Mouse (Mus musculus): Measurements from ENCODE around the gene Mgme1. TPM values are rescaled to one million over a fixed set of nuclear protein-coding genes. Genes with fewer than 3 reads are reported as not detected.

The Mgme1 gene
- polyA plus RNA-seq, 1 experiment from 2014 or later: 17.2 TPM

DNA sequence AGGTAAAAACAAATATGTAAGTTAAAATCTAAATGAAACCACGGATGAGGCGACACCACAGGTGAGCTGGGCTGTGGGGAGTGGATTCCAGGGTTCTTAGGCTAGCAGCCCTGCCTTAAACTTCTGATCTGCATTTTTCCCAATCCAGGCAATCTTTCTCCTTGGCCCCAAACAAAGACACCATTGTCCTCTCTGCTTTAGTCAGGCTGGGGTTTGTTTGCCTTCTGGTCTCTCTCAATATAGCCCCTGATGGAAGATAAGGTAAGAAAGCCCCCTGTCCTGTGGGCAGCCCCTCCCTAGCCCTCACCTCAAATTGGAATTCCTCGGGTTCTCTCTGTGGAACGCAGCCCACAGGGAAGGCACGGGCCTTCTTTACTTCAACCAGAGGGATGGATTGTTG, 39.8 kb downstream of the Mgme1 start:
- Histone ChIP-seq H3K9me3 (ENCODE audit: control insufficient read depth, low read length) (no peaks in the 10 kb centered on the region), H3K27ac (ENCODE audit: low read depth, low read length) (no peak overlapping the region), H3K27me3 (ENCODE audit: control insufficient read depth, insufficient read depth, low read length) (no peaks in the 10 kb centered on the region), H3K4me1 (replicated peaks; ENCODE audit: control insufficient read depth, insufficient read depth, low read length) (no peaks in the 10 kb centered on the region), H3K36me3 (ENCODE audit: control insufficient read depth, insufficient read depth, low read length) (no peaks in the 10 kb centered on the region), H3K4me2 (replicated peaks; ENCODE audit: low read depth, low read length) (no peak overlapping the region), H3K4me3 (ENCODE audit: low read depth, low read length) (no peak overlapping the region), H3K9ac (ENCODE audit: low read depth, low read length) (no peak overlapping the region)
- peak; percentile 14 for DNase-seq (ENCODE audit: low spot score)
- 35% methylated on average over 5 of the region's 5 CpGs for WGBS
- peak; percentile 12; the same call in 1 of the 2 replicates for ATAC-seq (ENCODE audit: low FRiP score)

DNA sequence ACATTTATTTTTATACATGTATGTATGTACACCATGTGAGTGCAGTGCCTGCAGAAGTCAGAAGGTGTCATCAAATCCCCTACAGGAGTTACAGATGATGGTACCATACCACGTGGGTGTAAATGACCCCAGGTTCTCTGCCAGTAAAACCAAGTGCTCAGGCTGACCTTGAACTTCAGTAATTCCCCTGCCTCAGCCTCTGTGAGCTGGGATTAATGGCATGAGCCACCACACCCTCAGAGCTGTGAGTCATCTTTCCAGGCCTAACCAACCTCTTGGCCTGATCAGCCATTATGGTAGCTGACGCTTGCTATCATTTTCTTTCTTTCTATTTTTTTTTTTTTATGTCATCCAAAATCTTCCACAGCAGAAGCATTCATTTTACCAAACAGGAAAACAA, 40.9 kb downstream of the Mgme1 start:
- Histone ChIP-seq H3K9ac (ENCODE audit: low read depth, low read length) (no peak overlapping the region), H3K36me3 (ENCODE audit: control insufficient read depth, insufficient read depth, low read length) (no peaks in the 10 kb centered on the region), H3K4me2 (replicated peaks; ENCODE audit: low read depth, low read length) (no peak overlapping the region), H3K4me3 (ENCODE audit: low read depth, low read length) (no peak overlapping the region), H3K4me1 (replicated peaks; ENCODE audit: control insufficient read depth, insufficient read depth, low read length) (no peaks in the 10 kb centered on the region), H3K27ac (ENCODE audit: low read depth, low read length) (no peak overlapping the region), H3K27me3 (ENCODE audit: control insufficient read depth, insufficient read depth, low read length) (no peaks in the 10 kb centered on the region), H3K9me3 (ENCODE audit: control insufficient read depth, low read length) (no peaks in the 10 kb centered on the region)
- WGBS: 90% methylated on average over 2 of the region's 2 CpGs
- ATAC-seq (ENCODE audit: low FRiP score) (no peak), DNase-seq (ENCODE audit: low spot score) (no peak)

DNA sequence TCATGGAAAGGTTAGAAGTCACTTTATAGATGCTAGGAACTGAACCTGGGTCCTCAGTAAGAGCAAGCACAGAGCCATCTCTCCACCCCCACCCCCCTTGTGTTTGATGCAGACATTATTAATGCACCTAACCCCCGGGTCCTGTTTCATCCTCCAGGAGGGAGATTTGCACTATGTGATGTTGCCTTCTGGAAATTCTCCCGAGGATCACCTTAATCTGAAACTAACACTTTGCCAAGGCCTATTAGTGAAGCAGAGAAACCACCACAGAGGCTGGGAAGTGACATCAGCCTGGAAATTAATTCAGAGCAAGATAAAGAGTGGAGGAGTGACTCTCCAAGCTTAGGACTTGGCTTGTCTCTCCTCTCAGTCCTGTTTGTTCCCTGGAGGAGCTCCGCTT, 53.8 kb downstream of the Mgme1 start:
- no peak for ATAC-seq (ENCODE audit: low FRiP score)
- 76% methylated on average over 3 of the region's 3 CpGs for WGBS
- no peaks in the 10 kb centered on the region for H3K9me3 ChIP-seq (ENCODE audit: control insufficient read depth, low read length)
- DNase-seq (ENCODE audit: low spot score): no peak
- H3K27ac ChIP-seq (ENCODE audit: low read depth, low read length): no peak overlapping the region
- no peaks in the 10 kb centered on the region for H3K36me3 ChIP-seq (ENCODE audit: control insufficient read depth, insufficient read depth, low read length)
- no peak overlapping the region for H3K4me2 ChIP-seq (replicated peaks; ENCODE audit: low read depth, low read length)
- no peak overlapping the region for H3K9ac ChIP-seq (ENCODE audit: low read depth, low read length)
- no peaks in the 10 kb centered on the region for H3K4me1 ChIP-seq (replicated peaks; ENCODE audit: control insufficient read depth, insufficient read depth, low read length)
- H3K27me3 ChIP-seq (ENCODE audit: control insufficient read depth, insufficient read depth, low read length): peaks cover 6% of the 10 kb centered on the region; the same call in 1 of the 2 replicates
- no peak overlapping the region for H3K4me3 ChIP-seq (ENCODE audit: low read depth, low read length)

DNA sequence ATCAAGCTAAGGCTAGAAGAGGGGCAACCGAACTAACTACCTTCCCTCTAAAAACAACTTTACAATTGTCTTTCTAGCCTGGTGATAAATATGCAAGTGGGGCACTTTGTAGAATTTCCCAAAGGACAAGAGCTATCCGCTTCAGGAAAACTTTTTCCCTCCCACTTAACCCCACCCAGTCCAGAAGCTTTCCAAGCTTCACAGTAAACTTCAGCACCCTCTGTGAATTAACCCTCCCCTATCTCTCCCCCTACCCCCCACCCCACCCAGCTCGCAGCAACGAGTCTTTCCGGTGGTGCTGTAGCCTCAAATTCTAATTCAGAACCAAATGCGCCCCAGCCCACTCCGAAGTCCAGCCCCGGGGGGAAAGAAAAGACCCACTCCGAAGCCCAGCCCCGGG, 59.0 kb downstream of the Mgme1 start:
- Histone ChIP-seq H3K27ac (ENCODE audit: low read depth, low read length) (no peak overlapping the region), H3K27me3 (ENCODE audit: control insufficient read depth, insufficient read depth, low read length) (peaks cover 54% of the 10 kb centered on the region), H3K9me3 (ENCODE audit: control insufficient read depth, low read length) (no peaks in the 10 kb centered on the region), H3K4me3 (ENCODE audit: low read depth, low read length) (no peak overlapping the region), H3K4me2 (replicated peaks; ENCODE audit: low read depth, low read length) (no peak overlapping the region), H3K4me1 (replicated peaks; ENCODE audit: control insufficient read depth, insufficient read depth, low read length) (peaks cover 9% of the 10 kb centered on the region), H3K36me3 (ENCODE audit: control insufficient read depth, insufficient read depth, low read length) (no peaks in the 10 kb centered on the region), H3K9ac (ENCODE audit: low read depth, low read length) (no peak overlapping the region)
- 11% methylated on average over 9 of the region's 10 CpGs for WGBS
- ATAC-seq (ENCODE audit: low FRiP score): no peak
- no peak for DNase-seq (ENCODE audit: low spot score)

DNA sequence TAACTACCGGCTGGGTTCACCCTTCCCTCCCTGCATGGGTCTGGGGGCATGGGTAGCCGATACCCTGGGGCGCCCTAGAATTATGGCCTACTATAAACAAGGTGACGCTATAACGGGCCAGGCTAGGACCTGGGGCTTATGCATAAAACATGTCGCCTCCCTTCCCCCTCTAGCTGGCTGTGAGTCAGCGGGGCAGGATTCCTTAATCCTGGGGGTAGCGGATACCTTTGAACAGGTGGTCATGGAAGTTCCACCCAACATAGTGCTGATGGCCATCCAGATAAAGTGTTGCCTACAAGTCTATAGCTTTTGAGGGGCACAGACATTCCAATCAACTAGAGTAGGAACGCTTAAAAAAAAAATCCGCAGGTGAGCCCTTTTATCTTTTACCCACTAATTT, 59.5 kb downstream of the Mgme1 start:
- H3K4me3 ChIP-seq (ENCODE audit: low read depth, low read length): no peak overlapping the region
- peak; percentile 20; the same call in 1 of the 2 replicates for ATAC-seq (ENCODE audit: low FRiP score)

DNA sequence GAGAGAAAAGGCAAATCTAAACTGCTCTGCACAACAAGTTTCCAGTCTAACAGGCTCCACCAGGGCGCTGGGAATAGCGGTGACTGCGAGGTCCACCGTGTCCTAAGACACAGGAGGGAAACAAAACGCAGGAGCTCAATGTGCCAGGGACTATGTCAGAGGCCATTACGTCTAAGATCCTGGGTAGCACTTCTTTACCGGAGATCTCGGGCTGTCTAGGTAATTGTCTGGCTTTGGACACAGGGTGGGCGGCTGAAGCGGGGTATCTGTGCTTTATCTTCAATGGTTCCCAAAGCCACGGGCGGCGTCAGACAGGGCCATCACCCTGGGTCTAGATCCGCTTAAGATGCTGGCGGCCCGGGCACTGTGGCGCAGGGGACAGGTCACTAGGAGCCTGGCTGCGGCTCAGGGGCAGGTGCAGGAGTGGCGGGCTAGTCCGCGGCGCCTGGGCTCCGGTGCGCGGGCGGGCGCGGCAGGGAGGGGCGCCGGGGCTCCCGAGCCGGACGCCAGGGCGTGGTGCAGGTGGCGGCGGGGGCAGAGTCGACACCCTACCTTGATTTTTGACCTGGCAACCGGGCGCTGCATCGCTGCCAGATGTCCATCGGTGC, 60.0 kb downstream of the Mgme1 start:
- DNase-seq (ENCODE audit: low spot score): peak; percentile 59
- Histone ChIP-seq H3K36me3 (ENCODE audit: control insufficient read depth, insufficient read depth, low read length) (no peaks in the 10 kb centered on the region), H3K27ac (ENCODE audit: low read depth, low read length) (no peak overlapping the region), H3K4me3 (ENCODE audit: low read depth, low read length) (peak overlapping the region; percentile 42), H3K4me2 (replicated peaks; ENCODE audit: low read depth, low read length) (peak overlapping the region; percentile 85), H3K9ac (ENCODE audit: low read depth, low read length) (no peak overlapping the region), H3K27me3 (ENCODE audit: control insufficient read depth, insufficient read depth, low read length) (peaks cover 57% of the 10 kb centered on the region), H3K9me3 (ENCODE audit: control insufficient read depth, low read length) (no peaks in the 10 kb centered on the region), H3K4me1 (replicated peaks; ENCODE audit: control insufficient read depth, insufficient read depth, low read length) (peaks cover 9% of the 10 kb centered on the region)
- peak; percentile 10; the same call in 1 of the 2 replicates for ATAC-seq (ENCODE audit: low FRiP score)
- WGBS: under 1% methylated on average over 41 of the region's 41 CpGs

More for the DNA sequence above, 59.5 kb downstream of the Mgme1 start:
- peak; percentile 29 for DNase-seq (ENCODE audit: low spot score)
- H3K27ac ChIP-seq (ENCODE audit: low read depth, low read length): no peak overlapping the region
- no peaks in the 10 kb centered on the region for H3K36me3 ChIP-seq (ENCODE audit: control insufficient read depth, insufficient read depth, low read length)
- 6% methylated on average over 10 of the region's 10 CpGs for WGBS
- peaks cover 9% of the 10 kb centered on the region for H3K4me1 ChIP-seq (replicated peaks; ENCODE audit: control insufficient read depth, insufficient read depth, low read length)
- peaks cover 55% of the 10 kb centered on the region for H3K27me3 ChIP-seq (ENCODE audit: control insufficient read depth, insufficient read depth, low read length)
- peak overlapping the region; percentile 85; the same call in 1 of the 2 replicates for H3K4me2 ChIP-seq (replicated peaks; ENCODE audit: low read depth, low read length)
- no peaks in the 10 kb centered on the region for H3K9me3 ChIP-seq (ENCODE audit: control insufficient read depth, low read length)
- no peak overlapping the region for H3K9ac ChIP-seq (ENCODE audit: low read depth, low read length)

Other genes with a start within 250 kb of the Mgme1 start
- gene Banf2, start 237.6 kb upstream of the Mgme1 start, polyA plus RNA-seq (2014; fragmentation: Nextera tagmentation; extraction: Ambion mirVana): not detected in 2 replicates
- 104 and 108 TPM in 2 replicates for gene Snx5, start 243 bp downstream of the Mgme1 start, polyA plus RNA-seq (2014; fragmentation: Nextera tagmentation; extraction: Ambion mirVana)
- gene Ovol2, start 61.5 kb downstream of the Mgme1 start, polyA plus RNA-seq (2014; fragmentation: Nextera tagmentation; extraction: Ambion mirVana): 0.25 and 0.28 TPM in 2 replicates
- gene Kat14, start 98.3 kb downstream of the Mgme1 start, polyA plus RNA-seq (2014; fragmentation: Nextera tagmentation; extraction: Ambion mirVana): 30.8 and 31.0 TPM in 2 replicates
- gene Pet117, start 98.3 kb downstream of the Mgme1 start, polyA plus RNA-seq (2014; fragmentation: Nextera tagmentation; extraction: Ambion mirVana): 0.94 and 1.9 TPM in 2 replicates